Mouse (Mus musculus) pancreas, adult 10 weeks (tissue): ENCODE results near the gene Fscn1. TPM values are rescaled to one million over a fixed set of nuclear protein-coding genes. Genes with fewer than 3 reads are reported as not detected.

Experiments
- polyA plus RNA-seq: library from polyadenylated mRNA; stranded (reverse); fragments of 350-450 nt; fragmentation: Illumina TruSeq; extraction: RNeasy Lipid Tissue Mini Kit (QIAGEN cat#74804); gene quantifications from one replicate; pipeline ENCODE4 v1.2.3, GENCODE M21; 2015; ENCODE audit warnings: low read depth, low replicate concordance; ENCODE audit not compliant: insufficient read depth

Fscn1 gene
- 6.2 TPM for polyA plus RNA-seq

GRCm38 (mm10) chr5:142959576-142960556 lies at the start of gene Fscn1:
TSS of gene Fscn1 (plus strand) at chr5:142960343.

Other genes starting within 250 kb of the Fscn1 start
- 8.3 TPM for gene Tnrc18, start 142.7 kb upstream of the Fscn1 start, polyA plus RNA-seq
- 2.4 TPM for gene Fbxl18, start 64.9 kb upstream of the Fscn1 start, polyA plus RNA-seq
- 335 TPM for gene Actb, start 53.6 kb upstream of the Fscn1 start, polyA plus RNA-seq
- gene Rnf216, start 152.7 kb downstream of the Fscn1 start, polyA plus RNA-seq = 5.7 TPM
- not detected for gene Olfr718-ps1, start 187.2 kb downstream of the Fscn1 start, polyA plus RNA-seq
- gene Rbak, start 220.4 kb downstream of the Fscn1 start, polyA plus RNA-seq = 3.6 TPM
- gene Spdye4b, start 220.7 kb downstream of the Fscn1 start, polyA plus RNA-seq = not detected